15 mouse cellular contexts compared by ENCODE assay signal in genomic region chr7:49488493-49489087, GRCm38 (mm10).
DNase-seq lines count a peak whose midpoint lies in the region; ATAC-seq and TF ChIP-seq lines count a peak whose summit lies in the region.
"Had no signal": no experiment of that assay in that cellular context is flagged by ENCODE, and none has a peak within 500 bp of the region (broad histone marks: within the 10 kb centered on the region; RNA-seq: fewer than 3 reads in every experiment).

No protein-coding gene starts in this region.

- peak; percentile 47 for ATAC-seq in Patski
- peak; percentile 39 for ATAC-seq in intestine, embryonic 15.5 days
- no peak for ATAC-seq in frontal cortex, adult (ENCODE audit: low TSS enrichment)
- ATAC-seq: forebrain, embryonic 14.5 days had no signal

- H3K4me1 ChIP-seq in intestine, embryonic 15.5 days (replicated peaks), result peaks cover 14% of the 10 kb centered on the region

- CTCF ChIA-PET in Patski (lab: Charles Lee), result interaction anchor here (0.7 to 1.0 kb wide), 2 partner anchors 13 to 36 kb away, joined by 3 read pairs; no protein-coding TSS in a partner anchor

- in situ Hi-C loops in Patski (cut with MboI; ENCODE audit: low pct_unique_long_range_greater_than_20kb), result no loop called here

- peak overlapping the region; percentile 71; the same call in 1 of the 2 replicates for H3K27ac ChIP-seq in layer of hippocampus, adult 2 months
- no peak overlapping the region for H3K27ac ChIP-seq in intestine, embryonic 15.5 days
- H3K27ac ChIP-seq: limb, embryonic 15.5 days; lung, embryonic 15.5 days; midbrain, embryonic 10.5 days had no signal

- H3K36me3 ChIP-seq in intestine, embryonic 15.5 days, result peaks cover 10% of the 10 kb centered on the region

- H3K9me3 ChIP-seq in intestine, embryonic 15.5 days, result no peaks in the 10 kb centered on the region
- H3K9me3 ChIP-seq: limb, embryonic 15.5 days; lung, embryonic 15.5 days; midbrain, embryonic 10.5 days had no signal

- no peaks in the 10 kb centered on the region for H3K27me3 ChIP-seq in Patski
- H3K27me3 ChIP-seq in intestine, embryonic 15.5 days (replicated peaks), result no peaks in the 10 kb centered on the region
- H3K27me3 ChIP-seq: limb, embryonic 15.5 days; lung, embryonic 15.5 days had no signal

- H3K4me2 ChIP-seq in intestine, embryonic 15.5 days (replicated peaks), result no peak overlapping the region
- H3K4me2 ChIP-seq: limb, embryonic 15.5 days; lung, embryonic 15.5 days had no signal

- WGBS in intestine, embryonic 15.5 days, result 40% methylated on average over 4 of the region's 4 CpGs

- TF ChIP-seq CTCF in layer of hippocampus, adult 2 months (conservative IDR thresholded peaks at IDR 0.05), result no peak
- no peak for TF ChIP-seq CTCF in Patski (IDR thresholded peaks at IDR 0.05)

- no peak overlapping the region for H3K9ac ChIP-seq in intestine, embryonic 15.5 days
- H3K9ac ChIP-seq: limb, embryonic 15.5 days; lung, embryonic 15.5 days had no signal

- POLR2A ChIA-PET in Patski (lab: Charles Lee), result interaction anchor here (0.6 kb wide), 1 partner anchor 36 kb away, joined by 5 read pairs; no protein-coding TSS in a partner anchor

- DNase-seq in layer of hippocampus, adult 2 months (ENCODE audit: low spot score in 2 of 2), result no peak
- no peak for DNase-seq in layer of hippocampus, adult 9-11 months
- DNase-seq in Patski (ENCODE audit: low read depth, low spot score), result no peak
- DNase-seq in kidney, postnatal 4 days, result peak; percentile 43 to 55
- no peak for DNase-seq in left cerebral cortex, adult 11 months (ENCODE audit: low spot score)
- DNase-seq: adrenal gland, adult 8-10 months; cerebellum, adult 9-10 months; gastrocnemius, postnatal 36 days; lung, postnatal 4 days had no signal

- H3K4me3 ChIP-seq in layer of hippocampus, adult 2 months, result no peak overlapping the region
- no peak overlapping the region for H3K4me3 ChIP-seq in intestine, embryonic 15.5 days (replicated peaks)
- H3K4me3 ChIP-seq: limb, embryonic 15.5 days; lung, embryonic 15.5 days; midbrain, embryonic 10.5 days had no signal

Comparison
In these comparisons a context has a peak if more than half of its experiments do, and no peak if none do; other contexts are left out.
1. DNase-seq: peak in kidney, postnatal 4 days (2 of 2); none in layer of hippocampus, adult 2 months (0 of 2), layer of hippocampus, adult 9-11 months (single experiment), Patski (single experiment) and left cerebral cortex, adult 11 months (single experiment).